Mouse (Mus musculus): ENCODE data around the gene Itgb2.

GRCm38 (mm10) chr10:77606855-77607254 is 76.8 kb downstream of the Itgb2 start:
- TF ChIP-seq POLR2A (IDR thresholded peaks at IDR 0.05; ENCODE audit: control insufficient read depth, extremely low read depth, insufficient read depth, low read length, poor library complexity) = no peak
- no peak for TF ChIP-seq CTCF (IDR thresholded peaks at IDR 0.05; ENCODE audit: borderline replicate concordance, control insufficient read depth, extremely low read depth, insufficient read depth, low read length, poor library complexity)

All from thymus, adult 2 months (tissue).